Mouse (Mus musculus) kidney, embryonic 16.5 days (tissue): ENCODE results near the gene Trio. TPM values are rescaled to one million over a fixed set of nuclear protein-coding genes. Genes with fewer than 3 reads are reported as not detected.
A peak's percentile ranks its signal among the peaks of the same experiment; 100 is the strongest.

Experiments
- ATAC-seq: fragments of 200-750 bp; cut with Nextera tagmentation; 2 replicates; pipeline ENCODE4 v1.8.0; 2017; ENCODE audit warnings: moderate TSS enrichment; ENCODE audit not compliant: low FRiP score, low TSS enrichment
- H3K27ac ChIP-seq: fragments of 300-500 bp; sonication (generic); 2 replicates; pipeline ENCODE4 v1.5.1; 2014; ENCODE audit warnings: low read length
- H3K27me3 ChIP-seq: fragments of 300-500 bp; sonication (generic); 2 replicates; pipeline ENCODE4 v1.6.1; 2014; ENCODE audit warnings: low read length, control low read depth, mixed read lengths; ENCODE audit not compliant: insufficient read depth
- H3K36me3 ChIP-seq: fragments of 300-500 bp; sonication (generic); 2 replicates; pipeline ENCODE4 v1.6.1; 2014; ENCODE audit warnings: low read length, control low read depth, mixed read lengths; ENCODE audit not compliant: insufficient read depth
- H3K4me1 ChIP-seq: fragments of 300-500 bp; sonication (generic); 2 replicates; pipeline ENCODE4 v1.6.1; 2014; ENCODE audit warnings: low read length, control low read depth, mixed read lengths; ENCODE audit not compliant: insufficient read depth
- H3K4me2 ChIP-seq: fragments of 300-500 bp; sonication (generic); replicated peaks from 2 replicates; pipeline ENCODE4 v1.6.1; 2014; ENCODE audit warnings: low read depth, low read length
- H3K4me3 ChIP-seq: fragments of 300-500 bp; sonication (generic); 2 replicates; pipeline ENCODE4 v1.5.1; 2014; ENCODE audit warnings: mild to moderate bottlenecking, low read length
- H3K9ac ChIP-seq: fragments of 300-500 bp; sonication (generic); replicated peaks from 2 replicates; pipeline ENCODE4 v1.6.1; 2014; ENCODE audit warnings: low read length
- H3K9me3 ChIP-seq: fragments of 300-500 bp; sonication (generic); 2 replicates; pipeline ENCODE4 v1.6.1; 2016; ENCODE audit warnings: low read length, control low read depth
- WGBS: fragments of 180-500 bp; shearing (Covaris S2); extraction: QIAGEN DNeasy Blood & Tissue Kit; methylation state at CpG from one replicate; pipeline ENCODE4 v1.1.7; 2014; 5-methylcytosine and 5-hydroxymethylcytosine counted together
- polyA plus RNA-seq: library from polyadenylated mRNA; unstranded; fragments of >200 nt; fragmentation: Nextera tagmentation; extraction: Ambion mirVana; gene quantifications from 2 replicates; pipeline ENCODE4 v1.2.1, GENCODE M21; 2015

Gene Trio
- polyA plus RNA-seq, 1 experiment from 2014 or later = 24.3 TPM

DNA sequence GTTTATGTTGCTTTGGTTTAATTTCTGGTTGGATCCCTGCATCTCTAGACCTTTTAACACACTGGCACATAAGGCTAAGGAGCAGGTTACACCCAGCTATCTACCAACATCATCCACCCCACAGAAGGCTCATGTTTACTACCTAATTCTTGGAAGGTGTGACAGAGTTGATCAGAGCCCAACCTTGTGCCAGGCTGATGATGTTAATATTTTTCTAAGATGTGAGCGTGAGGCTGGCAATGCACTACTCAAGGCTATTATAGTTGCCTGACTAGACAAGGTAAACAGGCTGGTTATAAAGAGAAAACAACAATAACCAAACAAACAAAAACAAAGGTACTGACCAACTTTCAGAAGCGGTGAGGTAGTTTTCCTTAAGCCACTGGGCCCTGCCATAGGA lies 62.1 kb downstream of the Trio start:
- peaks cover 57% of the 10 kb centered on the region for H3K4me1 ChIP-seq
- WGBS = 70% methylated on average over 2 of the region's 2 CpGs

DNA sequence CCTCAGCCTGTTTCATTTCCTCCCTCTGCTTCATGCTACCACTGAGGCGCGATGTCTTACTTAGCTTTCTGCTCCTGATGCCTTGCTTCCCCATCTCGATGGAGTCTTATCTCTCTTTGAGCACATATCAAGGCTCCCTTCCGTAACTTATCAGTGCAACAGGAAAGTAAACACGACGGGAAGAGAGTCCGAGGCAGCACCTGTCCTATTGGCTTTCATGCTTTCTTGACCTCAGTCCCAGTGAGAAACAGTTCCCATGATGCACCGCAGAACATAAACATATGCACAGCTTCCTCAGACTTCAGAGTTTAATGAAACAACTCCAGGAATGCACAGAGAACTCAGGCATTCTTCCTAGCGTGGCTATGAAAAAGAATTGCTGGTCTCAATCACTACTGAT lies 65.0 kb downstream of the Trio start:
- ATAC-seq = no peak
- H3K9me3 ChIP-seq = no peaks in the 10 kb centered on the region
- peaks cover 49% of the 10 kb centered on the region for H3K4me1 ChIP-seq
- no peak overlapping the region for H3K4me3 ChIP-seq
- H3K36me3 ChIP-seq = no peaks in the 10 kb centered on the region
- H3K9ac ChIP-seq = no peak overlapping the region
- no peak overlapping the region for H3K27ac ChIP-seq
- H3K27me3 ChIP-seq = no peaks in the 10 kb centered on the region
- WGBS = 43% methylated on average over 9 of the region's 9 CpGs
- H3K4me2 ChIP-seq = no peak overlapping the region

More for the DNA sequence above, 62.1 kb downstream of the Trio start:
- no peak overlapping the region for H3K27ac ChIP-seq
- H3K9me3 ChIP-seq = no peaks in the 10 kb centered on the region
- no peak overlapping the region for H3K4me2 ChIP-seq
- H3K4me3 ChIP-seq = no peak overlapping the region
- no peaks in the 10 kb centered on the region for H3K36me3 ChIP-seq
- H3K9ac ChIP-seq = no peak overlapping the region
- no peaks in the 10 kb centered on the region for H3K27me3 ChIP-seq
- peak; percentile 24; the same call in 1 of the 2 replicates for ATAC-seq

DNA sequence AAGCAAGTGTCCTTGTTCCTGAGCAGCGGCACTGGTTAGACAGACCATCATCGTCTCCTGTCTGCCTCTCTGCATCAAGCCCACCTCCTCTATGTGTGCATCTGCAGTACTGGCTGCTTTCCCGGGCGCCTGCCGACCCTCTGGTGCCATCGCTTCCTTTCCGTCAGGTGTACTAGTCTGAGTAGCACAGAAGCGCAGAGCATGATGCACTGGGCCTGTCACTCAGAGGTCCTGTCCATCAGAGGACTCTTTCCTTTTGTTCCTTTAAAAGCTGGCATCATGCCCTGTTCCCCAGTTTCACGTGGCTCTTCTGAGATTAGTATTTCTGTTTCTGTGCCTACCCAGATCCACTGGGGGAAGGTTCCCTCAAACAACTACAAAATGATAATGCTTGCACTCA lies 67.8 kb downstream of the Trio start:
- Histone ChIP-seq H3K36me3 (no peaks in the 10 kb centered on the region), H3K4me2 (no peak overlapping the region), H3K27me3 (no peaks in the 10 kb centered on the region), H3K27ac (no peak overlapping the region), H3K9me3 (no peaks in the 10 kb centered on the region), H3K4me3 (no peak overlapping the region), H3K4me1 (peaks cover 31% of the 10 kb centered on the region), H3K9ac (no peak overlapping the region)
- 83% methylated on average over 9 of the region's 9 CpGs for WGBS
- ATAC-seq = no peak

GRCm38 (mm10) chr15:27955614-27956013 lies 70.0 kb downstream of the Trio start:
- H3K9ac ChIP-seq = no peak overlapping the region
- H3K4me1 ChIP-seq = peaks cover 16% of the 10 kb centered on the region
- H3K9me3 ChIP-seq = no peaks in the 10 kb centered on the region
- H3K4me2 ChIP-seq = no peak overlapping the region
- H3K4me3 ChIP-seq = no peak overlapping the region
- H3K27ac ChIP-seq = no peak overlapping the region
- no peaks in the 10 kb centered on the region for H3K36me3 ChIP-seq
- no peaks in the 10 kb centered on the region for H3K27me3 ChIP-seq
- ATAC-seq = no peak
- 53% methylated on average over 11 of the region's 11 CpGs for WGBS

- Histone ChIP-seq H3K9ac (no peak overlapping the region), H3K36me3 (no peaks in the 10 kb centered on the region), H3K4me2 (no peak overlapping the region), H3K9me3 (no peaks in the 10 kb centered on the region), H3K4me3 (no peak overlapping the region), H3K27ac (no peak overlapping the region), H3K4me1 (peaks cover 3% of the 10 kb centered on the region; the same call in 1 of the 2 replicates), H3K27me3 (no peaks in the 10 kb centered on the region)
- ATAC-seq = no peak
- 91% methylated on average over 5 of the region's 5 CpGs for WGBS
Measured at GRCm38 (mm10) chr15:27954356-27954755, 71.3 kb downstream of the Trio start.

GRCm38 (mm10) chr15:27953570-27953969 lies 72.1 kb downstream of the Trio start:
- no peak overlapping the region for H3K27ac ChIP-seq
- H3K27me3 ChIP-seq = no peaks in the 10 kb centered on the region
- H3K4me3 ChIP-seq = no peak overlapping the region
- H3K36me3 ChIP-seq = no peaks in the 10 kb centered on the region
- no peaks in the 10 kb centered on the region for H3K4me1 ChIP-seq
- no peaks in the 10 kb centered on the region for H3K9me3 ChIP-seq
- no peak overlapping the region for H3K4me2 ChIP-seq
- 63% methylated on average over 3 of the region's 3 CpGs for WGBS
- no peak overlapping the region for H3K9ac ChIP-seq
- ATAC-seq = no peak

GRCm38 (mm10) chr15:27951195-27951594 lies 74.5 kb downstream of the Trio start:
- H3K36me3 ChIP-seq = no peaks in the 10 kb centered on the region
- H3K27me3 ChIP-seq = no peaks in the 10 kb centered on the region
- H3K4me2 ChIP-seq = no peak overlapping the region
- no peak overlapping the region for H3K27ac ChIP-seq
- no peak overlapping the region for H3K9ac ChIP-seq
- H3K4me3 ChIP-seq = no peak overlapping the region
- no peaks in the 10 kb centered on the region for H3K9me3 ChIP-seq
- 88% methylated on average over 7 of the region's 7 CpGs for WGBS
- no peaks in the 10 kb centered on the region for H3K4me1 ChIP-seq
- ATAC-seq = no peak

GRCm38 (mm10) chr15:27949196-27949595 lies 76.5 kb downstream of the Trio start:
- 85% methylated on average over 9 of the region's 9 CpGs for WGBS
- no peaks in the 10 kb centered on the region for H3K36me3 ChIP-seq
- H3K27me3 ChIP-seq = no peaks in the 10 kb centered on the region
- peaks cover 4% of the 10 kb centered on the region for H3K4me1 ChIP-seq
- no peak for ATAC-seq
- no peak overlapping the region for H3K27ac ChIP-seq
- H3K9me3 ChIP-seq = no peaks in the 10 kb centered on the region
- no peak overlapping the region for H3K4me2 ChIP-seq
- no peak overlapping the region for H3K4me3 ChIP-seq
- H3K9ac ChIP-seq = no peak overlapping the region

- 95% methylated on average over 3 of the region's 3 CpGs for WGBS
Measured at GRCm38 (mm10) chr15:27947880-27948279, 77.8 kb downstream of the Trio start.

GRCm38 (mm10) chr15:27945570-27945969 lies 80.1 kb downstream of the Trio start:
- H3K27ac ChIP-seq = no peak overlapping the region
- no peaks in the 10 kb centered on the region for H3K27me3 ChIP-seq
- WGBS = 85% methylated on average over 9 of the region's 9 CpGs

More at GRCm38 (mm10) chr15:27947880-27948279, 77.8 kb downstream of the Trio start:
- Histone ChIP-seq H3K4me3 (no peak overlapping the region), H3K9ac (no peak overlapping the region), H3K4me1 (peaks cover 15% of the 10 kb centered on the region), H3K4me2 (no peak overlapping the region), H3K27ac (no peak overlapping the region), H3K27me3 (no peaks in the 10 kb centered on the region), H3K9me3 (no peaks in the 10 kb centered on the region), H3K36me3 (no peaks in the 10 kb centered on the region)
- ATAC-seq = no peak

More at GRCm38 (mm10) chr15:27945570-27945969, 80.1 kb downstream of the Trio start:
- H3K9me3 ChIP-seq = no peaks in the 10 kb centered on the region
- no peaks in the 10 kb centered on the region for H3K36me3 ChIP-seq
- peaks cover 37% of the 10 kb centered on the region for H3K4me1 ChIP-seq
- no peak for ATAC-seq
- no peak overlapping the region for H3K9ac ChIP-seq
- H3K4me3 ChIP-seq = no peak overlapping the region
- no peak overlapping the region for H3K4me2 ChIP-seq
